Mouse (Mus musculus) cerebellum, postnatal 25 days (tissue): ENCODE data around the gene Phactr3.

Experiments
- DNase-seq, 2 experiments: peaks; one replicate each; pipeline ENCODE4 v3.0.0; 2021; ENCODE audit warnings: mixed read lengths in 2 of 2

Gene Phactr3

DNA sequence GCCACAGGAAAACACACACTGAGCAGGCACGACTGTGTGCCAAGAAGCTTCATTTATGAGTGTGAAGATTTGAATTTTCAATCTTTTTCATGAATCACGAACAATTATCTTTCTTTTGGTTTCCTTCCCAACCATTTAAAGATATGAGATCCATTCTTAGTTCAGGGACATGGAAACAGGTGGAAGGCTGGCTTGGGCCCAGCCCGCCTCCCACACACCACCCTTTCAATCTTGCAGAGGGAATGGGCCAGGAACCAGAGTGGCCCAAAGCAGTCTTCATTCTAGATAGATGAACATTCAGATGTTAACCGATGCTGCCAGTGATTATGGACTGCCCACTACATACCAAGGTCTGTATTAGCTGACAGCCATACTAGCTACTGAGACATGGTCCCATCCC, 144.3 kb downstream of the Phactr3 start:
- peak in 1 of 2 experiments; percentile 58 for DNase-seq

DNA sequence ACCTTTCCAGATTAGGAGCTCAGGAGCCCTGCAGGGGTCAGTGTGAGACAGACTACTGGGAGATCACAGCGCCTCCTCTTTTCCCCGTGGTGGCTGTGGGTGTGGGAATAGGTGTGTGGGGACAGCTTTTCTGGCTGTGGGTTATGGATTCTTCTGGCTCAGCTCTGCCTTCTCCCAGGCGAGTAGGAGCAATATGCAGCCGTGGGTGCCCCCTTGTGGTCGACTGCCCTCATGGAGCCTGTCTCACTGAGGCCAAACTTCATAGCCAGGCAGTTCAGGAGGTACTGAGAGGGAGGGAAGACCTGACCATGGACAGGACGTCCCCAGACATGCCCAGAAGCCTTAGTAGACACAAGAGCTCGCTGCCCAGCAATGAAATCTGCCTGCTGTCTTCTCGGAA, 145.6 kb downstream of the Phactr3 start:
- DNase-seq = peak; percentile 97 to 98

DNA sequence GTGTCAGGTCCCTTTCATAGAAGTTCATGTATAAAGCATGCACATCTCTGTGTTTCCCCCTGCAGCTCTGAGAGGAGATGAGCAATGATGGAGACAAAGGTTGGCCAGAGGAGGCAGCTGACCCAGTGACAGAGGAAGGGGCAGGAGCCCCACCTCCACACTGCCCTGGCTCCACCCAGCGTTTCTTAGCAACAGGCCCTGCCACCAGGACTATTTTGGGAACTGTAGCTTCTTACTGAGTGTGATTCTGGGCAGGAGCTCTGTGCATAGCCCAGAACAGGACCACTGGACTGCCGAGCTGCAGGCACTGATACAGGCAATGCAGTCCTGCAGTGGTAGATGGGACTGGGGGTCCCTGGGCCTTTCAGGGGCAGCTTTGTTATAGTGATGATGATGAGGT, 146.7 kb downstream of the Phactr3 start:
- DNase-seq = peak; percentile 56 to 65

DNA sequence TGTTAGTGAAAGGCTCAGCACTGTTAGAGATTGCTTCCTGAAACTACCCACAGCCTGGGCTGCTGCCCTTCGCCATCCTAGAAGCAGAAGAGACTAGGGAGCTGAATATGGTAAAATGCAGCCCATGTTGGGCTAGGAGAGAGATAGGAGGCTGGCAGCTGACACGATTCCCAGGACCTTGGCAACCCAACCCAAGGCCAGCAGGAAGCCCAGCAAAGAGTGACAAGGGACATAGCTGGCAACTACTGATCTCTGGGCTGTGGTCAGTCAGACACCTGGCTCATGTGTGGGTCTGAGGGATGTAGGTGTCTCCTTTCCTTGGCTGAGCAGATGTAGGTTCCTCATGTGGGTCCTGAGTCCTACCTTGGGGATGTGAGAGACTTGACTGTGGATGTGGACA, 152.0 kb downstream of the Phactr3 start:
- peak; percentile 68 to 69 for DNase-seq

DNA sequence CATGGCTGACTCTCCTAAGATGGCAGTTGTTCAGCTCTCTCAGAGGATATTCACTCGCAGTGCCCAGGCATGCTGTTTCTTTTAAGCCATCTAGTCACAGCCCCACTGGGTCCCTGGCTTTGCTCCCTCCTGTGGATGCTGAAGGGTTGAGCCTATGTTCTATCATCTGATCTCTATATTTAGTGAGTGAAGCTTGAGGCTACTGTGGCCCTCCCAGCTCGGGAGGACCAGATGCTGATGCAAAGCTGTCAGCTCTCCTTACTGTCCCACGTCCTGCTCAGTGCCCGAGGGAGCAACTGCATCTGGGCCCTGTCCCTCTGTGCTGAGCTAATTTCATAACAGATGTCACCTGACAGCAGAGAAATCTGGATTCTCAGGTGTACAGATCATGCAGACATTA, 153.6 kb downstream of the Phactr3 start:
- no peak for DNase-seq

DNA sequence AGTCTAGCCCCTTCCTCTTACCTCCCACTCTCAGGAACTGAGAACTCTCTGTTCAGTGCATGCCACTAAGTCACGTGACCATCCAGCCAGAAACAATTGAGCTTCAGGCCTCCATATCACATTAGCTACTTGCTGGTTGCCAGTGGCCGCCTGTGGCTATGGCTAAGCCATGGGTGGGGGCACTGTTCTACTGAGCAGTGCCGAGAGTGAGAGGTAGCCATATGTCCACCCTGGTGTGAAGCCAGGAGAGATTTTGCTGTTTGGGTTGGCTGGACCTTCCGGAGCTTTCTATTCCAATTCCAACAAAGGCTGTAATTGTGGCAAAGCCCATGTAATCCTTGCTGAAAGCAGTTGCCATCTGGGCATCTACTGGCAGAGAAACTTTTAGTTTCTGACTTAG, 155.4 kb downstream of the Phactr3 start:
- DNase-seq = peak; percentile 87 to 90

DNA sequence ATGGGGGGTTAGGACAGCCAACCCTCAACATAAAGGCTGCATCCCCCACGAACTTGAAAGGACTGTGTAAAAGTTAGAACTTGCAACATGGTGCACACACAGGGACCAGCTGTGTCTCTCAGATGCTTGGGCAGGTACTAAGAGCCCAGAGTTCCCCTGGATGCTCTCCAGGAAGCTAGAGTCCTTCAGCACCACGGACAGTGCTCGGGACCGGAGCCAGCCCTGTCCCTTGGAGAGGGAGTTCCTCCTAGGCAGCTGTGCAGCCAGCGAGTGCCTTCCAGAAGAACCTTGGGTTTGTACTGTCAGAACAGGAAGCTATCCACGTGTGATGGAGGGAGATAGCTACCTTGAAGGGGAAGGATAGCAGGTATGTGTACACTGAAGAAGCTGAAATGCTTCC, 158.4 kb downstream of the Phactr3 start:
- no peak for DNase-seq

DNA sequence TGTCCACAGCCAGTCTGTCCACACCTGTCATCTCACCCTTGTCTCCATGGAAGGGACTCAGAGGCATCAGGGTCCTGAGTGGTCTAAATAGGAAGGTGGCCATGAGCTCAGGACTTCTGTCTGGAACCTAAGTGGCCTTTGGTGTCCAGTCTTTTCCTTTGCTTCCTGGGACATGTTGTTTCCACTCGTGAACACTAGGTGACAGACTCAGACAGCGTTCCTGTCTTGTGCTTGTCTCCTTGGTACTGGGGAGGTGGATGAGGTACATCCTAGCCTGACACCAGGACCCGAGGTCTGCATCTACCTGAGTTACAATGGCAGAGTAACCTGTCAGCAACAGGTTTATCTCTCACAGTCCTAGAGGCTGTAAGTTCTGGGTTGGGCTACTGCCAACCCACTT, 162.4 kb downstream of the Phactr3 start:
- no peak for DNase-seq

DNA sequence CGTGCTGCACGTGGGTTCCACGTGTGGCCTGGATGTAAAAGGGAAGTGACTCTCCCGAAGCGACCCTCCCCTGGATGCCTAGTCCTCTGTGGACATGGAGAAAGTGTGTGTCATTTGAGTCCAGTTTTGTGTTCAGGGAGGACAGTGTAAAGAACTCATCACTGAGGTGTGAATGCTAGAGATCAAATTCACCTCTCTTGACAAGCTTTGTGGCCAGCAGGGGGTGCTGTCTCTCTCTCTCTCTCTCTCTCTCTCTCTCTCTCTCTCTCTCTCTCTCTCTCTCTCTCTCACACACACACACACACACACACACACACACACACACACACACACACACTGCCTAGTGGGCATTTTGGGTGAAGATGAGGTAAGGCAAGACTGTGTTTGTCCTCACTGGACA, 168.5 kb downstream of the Phactr3 start:
- peak in 1 of 2 experiments; percentile 77 for DNase-seq

DNA sequence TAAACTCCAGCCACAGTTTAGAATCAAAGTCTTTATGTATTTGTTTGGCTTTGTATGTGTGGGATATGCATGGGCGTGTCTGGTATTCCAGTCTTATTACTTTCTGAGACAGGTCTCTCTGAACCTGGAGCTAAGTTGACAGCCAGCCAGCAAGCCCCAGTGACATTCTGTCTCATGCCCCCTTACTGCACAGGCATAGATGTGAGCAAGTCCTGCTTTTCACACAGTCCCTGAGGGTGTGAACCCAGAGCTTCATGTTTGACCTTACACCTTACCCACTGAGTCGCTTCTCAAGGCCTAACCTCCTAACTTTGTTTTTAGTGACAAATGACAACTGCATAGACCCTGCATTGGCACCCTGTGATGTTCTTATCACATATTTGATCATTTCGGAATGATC, 169.9 kb downstream of the Phactr3 start:
- DNase-seq = no peak

DNA sequence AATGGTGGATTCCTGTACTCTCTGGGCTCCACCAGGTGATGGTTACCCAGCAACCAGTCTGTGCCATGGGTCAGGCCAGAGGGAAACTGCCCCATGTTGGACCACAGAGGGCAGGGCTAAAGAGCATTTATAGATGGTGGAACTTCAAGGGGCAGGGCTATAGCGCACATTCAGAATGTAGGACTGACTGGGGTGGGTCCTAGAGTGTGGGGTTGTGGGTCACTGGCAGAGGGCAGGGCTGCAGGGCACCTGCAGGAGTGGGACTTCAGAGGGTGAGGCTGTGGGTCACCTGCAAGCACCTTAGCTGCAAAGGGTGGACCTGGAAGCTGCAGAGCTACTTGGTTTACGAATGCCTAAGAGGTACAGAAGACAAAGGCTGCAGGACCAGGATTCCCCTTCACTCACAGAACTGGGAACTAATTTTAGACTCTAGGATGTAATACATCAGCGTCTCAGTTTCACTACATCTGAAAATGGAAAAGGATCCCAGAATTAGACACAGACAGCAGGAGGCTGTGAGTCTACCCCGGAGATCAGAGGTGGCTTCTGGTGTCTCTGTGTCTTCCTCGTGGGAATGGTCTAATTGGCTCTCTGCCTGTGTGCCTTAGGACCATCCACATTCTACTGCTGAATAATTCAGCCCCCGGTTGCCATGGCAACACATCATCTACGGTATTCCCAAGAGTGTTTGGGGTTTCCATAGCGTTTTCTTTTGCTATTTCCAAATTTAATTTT, 184.8 kb downstream of the Phactr3 start:
- no peak for DNase-seq

DNA sequence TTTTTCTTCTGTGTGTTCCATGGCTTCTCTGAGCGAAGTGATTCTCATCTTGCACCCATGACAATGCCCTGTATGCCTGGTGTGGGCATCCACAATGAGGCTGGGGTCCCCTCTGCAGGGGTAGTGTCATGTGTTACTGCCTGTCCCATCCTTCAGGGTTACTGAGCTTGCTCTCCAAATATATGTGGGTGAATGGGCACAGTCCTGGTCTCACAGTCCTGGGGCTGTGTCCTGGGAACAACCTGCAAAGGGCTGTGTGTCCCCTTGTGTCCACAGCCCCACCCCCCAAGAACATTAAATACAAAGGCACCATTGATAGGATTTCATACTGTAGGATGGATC, 185.4 kb downstream of the Phactr3 start:
- no peak for DNase-seq

DNA sequence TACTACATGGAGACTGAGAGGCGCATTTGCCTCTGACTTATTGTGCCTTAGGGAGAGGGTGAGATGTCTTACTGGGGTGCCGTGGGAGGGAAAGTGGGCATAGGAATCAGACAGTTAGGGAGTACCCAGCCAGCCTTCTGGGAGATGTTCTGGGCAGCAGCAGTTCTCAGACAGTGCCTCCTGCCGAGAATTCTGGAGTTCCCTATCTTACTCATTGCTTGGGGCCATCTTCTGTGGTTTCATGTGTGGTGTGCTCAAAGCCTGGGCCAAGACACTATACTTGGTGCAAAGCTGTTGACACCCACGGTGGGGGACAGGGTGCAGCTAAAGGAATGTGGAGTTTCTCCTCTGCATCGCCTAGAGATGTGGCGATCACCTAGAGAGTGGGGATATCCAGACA, 185.9 kb downstream of the Phactr3 start:
- DNase-seq = no peak

DNA sequence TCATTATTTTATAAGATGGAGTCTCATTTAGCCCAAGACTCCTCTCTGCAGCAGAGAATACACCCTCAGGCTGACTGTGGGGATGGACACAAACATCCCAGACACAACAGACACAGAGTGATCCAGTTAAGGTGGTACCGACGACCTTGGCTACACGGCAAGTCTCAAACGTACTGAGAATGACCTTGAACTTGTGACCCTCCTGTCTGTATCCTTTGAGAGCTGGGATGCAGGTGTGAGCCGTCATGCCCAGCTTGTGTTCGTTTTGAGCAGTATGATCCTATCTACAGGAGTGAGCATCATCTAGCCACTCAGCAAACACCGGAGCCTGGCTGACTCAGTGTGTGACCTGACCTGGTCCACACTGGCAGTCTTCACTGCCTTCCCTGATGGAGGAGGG, 194.8 kb downstream of the Phactr3 start:
- no peak for DNase-seq

DNA sequence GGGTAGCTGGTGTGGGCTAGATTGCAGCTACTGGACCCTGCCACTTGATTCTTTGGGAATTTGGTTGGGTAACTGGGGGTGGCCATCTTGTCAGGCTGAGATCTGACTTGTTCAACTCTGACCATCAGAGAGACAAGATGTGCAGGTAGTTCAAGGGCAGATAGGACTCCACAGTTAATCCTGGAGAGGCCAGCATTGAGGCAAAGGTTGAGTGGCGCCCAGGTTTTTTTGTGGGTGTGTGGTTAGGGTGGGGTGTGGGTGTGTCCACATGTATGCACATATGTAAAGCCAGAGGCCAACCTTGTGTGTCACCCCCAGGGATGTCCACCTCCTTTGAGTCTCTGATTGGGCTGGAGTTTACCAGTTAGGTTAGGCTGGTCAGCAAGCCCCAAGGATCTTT, 197.5 kb downstream of the Phactr3 start:
- no peak for DNase-seq

DNA sequence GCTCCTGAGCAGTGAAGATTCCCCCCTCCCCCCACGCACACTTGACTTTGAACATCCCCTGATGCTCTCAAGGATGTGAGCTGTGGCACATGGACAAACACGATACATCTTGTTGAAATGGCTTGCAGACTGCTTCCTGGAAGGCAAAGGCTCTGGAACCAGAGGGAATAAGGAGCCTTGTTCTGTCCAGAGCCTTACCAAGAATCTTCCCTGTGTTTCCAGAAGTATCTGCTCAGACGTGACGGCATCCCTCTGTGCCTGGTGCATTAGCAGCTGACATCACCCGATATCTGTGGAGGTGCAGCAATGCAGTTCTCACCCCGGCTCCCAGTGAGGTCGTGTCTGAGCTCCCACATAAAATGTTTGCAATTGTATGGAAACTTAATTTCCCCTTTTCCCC, 201.0 kb downstream of the Phactr3 start:
- DNase-seq = no peak

DNA sequence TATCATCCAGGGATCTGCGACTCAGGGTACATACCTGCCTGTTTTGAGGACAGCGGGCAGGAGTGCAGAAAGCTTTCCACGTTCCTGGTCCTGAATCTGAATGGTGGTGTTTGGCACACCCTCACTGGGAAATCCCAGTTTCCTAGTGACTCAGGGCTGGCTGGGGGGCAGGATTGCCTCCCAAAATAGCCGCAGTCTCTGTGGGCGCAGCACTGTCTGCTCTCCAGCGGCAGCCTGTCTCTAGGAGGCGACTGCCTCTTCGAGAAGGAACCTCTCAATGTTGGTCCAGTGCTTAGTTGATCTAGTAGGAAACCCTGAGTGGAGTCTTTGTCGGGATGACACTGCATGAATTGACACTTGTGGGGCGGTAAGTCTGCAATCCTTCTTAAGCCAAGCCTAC, 202.5 kb downstream of the Phactr3 start:
- DNase-seq = peak; percentile 23 to 35

DNA sequence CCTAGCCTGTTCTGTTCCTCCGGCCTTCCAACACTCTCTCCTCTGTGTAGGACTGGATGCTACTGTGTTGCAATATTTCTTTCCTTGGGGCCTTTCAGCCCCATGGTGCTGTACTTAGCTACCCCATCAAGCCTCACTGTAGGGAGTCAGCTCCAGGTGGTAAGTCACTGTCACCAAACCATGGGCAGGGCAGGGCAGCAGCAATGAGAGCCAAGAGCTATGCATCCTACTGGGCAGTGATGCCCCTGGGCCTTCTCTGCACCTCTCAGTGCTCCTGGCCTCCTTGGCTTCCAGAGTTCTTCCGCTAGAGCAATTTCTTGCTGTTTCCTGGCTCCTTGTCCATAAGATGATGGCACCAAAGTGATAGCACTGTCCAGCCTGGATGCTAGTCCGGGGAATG, 205.6 kb downstream of the Phactr3 start:
- DNase-seq = peak in 1 of 2 experiments; percentile 9

DNA sequence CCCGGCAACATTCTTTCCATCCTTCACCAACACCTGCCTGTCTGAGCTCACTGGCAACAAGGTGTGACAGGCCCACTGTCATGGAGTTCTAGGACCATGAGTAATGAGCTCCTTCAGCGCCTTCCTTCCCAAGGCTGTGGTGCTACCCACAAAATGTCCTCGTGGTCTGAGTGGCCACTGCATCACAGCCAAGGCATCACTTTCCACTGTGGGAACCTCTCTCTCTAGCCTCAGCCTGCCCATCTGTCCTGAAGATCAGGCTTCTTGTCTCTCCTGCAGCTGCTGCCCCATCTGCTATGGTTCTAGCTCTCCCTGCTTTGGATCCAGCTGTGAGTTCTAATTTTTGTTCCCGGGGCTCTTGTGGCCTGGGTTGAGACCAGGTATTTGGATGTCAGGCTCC, 206.0 kb downstream of the Phactr3 start:
- peak in 1 of 2 experiments; percentile 2 for DNase-seq

DNA sequence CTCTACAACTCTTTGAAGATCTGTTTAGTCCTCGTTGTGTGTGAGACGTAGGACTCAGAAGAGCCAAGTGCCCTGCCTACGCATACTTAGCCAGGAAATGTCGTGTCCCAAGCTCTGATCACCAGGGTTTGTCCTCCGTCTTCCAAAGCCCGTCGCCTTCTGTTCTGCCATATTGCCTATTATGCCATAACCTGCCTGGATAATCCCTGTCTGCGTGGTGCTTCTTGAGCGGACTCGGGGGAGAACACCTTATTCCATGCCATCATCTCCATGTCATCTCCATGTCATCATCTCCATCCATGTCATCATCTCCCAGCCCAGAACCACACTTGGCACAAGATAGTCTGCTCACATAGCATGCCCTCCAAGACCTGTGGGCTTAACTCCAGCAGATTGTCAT, 207.3 kb downstream of the Phactr3 start:
- peak in 1 of 2 experiments; percentile 4 for DNase-seq

DNA sequence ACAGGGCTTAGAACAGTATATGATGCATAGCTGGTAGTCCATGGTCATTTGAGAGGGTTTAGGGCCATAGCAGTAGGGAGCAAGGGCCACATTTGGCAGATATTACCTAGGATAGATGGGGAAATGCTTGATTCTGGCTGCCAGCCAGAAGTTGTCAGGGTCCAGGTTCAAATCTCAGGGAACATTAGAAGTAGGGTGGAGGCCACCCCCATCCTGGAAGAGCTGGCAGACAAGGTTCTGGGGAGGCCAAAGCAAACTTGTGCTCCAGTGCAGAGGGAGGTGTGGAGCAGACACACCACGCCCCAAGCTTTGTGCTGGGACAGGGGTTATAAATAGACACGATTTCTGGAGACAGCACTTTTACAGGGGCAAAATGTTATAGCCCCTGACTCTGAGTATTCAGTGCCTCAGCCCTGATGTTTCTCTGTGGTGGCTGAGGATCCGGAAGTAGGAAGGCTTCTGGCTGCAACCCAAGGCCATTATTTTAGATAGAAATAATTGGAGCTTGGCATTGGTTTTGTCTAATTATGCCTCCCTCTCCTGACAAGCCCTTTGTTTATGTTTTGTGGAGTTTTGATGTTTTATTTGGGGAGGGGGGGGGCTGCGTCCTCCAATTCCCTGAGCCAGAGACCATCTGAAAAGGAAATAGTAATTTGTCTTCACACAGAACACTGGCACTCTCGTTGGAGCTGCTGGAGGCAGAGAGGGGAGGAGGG, 208.1 kb downstream of the Phactr3 start:
- peak in 1 of 2 experiments; percentile 11 for DNase-seq

DNA sequence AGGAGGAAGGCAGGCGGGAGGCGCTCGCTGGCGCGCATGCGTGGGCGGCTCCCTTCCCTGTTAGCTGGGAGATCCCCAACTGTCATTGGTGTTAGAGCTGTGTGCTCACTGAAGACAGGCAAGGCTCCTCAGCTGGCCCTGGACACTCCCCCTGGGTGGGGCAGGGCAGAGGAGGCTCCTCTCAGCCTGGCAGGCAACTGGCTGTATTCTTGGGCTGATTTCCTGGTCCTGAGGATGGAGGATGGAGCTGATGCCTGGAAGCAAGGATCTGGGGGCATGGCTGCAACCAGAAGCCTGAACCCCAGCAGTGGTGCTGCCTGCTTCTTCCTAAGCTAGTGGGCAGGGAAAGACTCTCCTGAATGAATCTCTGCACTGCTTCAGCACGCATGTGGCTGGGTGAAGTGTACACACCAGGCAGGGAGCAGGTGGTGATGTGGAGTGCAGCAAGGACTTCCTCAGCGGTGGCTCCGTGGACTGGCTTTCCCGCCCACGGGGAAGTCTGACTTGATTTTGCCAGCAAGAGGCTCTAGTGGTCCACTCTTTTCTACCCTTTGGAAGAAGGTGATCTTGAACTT, 208.8 kb downstream of the Phactr3 start:
- peak; percentile 80 to 86 for DNase-seq

DNA sequence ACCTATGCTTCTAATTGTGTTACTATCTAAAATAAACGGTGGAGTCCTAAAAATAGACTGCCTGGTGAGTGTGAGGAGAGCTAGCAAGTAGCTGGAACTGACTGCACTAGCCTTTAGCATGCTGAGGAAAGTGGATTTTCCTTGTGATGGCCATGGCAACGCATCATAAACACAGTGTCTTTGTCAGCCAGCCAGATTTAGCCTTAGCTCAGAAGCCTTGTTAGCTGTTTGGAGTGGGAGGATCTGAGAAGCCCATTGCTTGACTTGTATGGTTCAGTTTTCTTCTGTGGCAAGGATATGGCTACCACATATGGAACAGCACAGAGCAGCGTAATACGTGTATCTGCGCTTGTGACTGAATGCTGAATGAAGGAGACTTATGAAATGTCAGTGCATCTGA, 210.8 kb downstream of the Phactr3 start:
- peak; percentile 21 to 44 for DNase-seq

DNA sequence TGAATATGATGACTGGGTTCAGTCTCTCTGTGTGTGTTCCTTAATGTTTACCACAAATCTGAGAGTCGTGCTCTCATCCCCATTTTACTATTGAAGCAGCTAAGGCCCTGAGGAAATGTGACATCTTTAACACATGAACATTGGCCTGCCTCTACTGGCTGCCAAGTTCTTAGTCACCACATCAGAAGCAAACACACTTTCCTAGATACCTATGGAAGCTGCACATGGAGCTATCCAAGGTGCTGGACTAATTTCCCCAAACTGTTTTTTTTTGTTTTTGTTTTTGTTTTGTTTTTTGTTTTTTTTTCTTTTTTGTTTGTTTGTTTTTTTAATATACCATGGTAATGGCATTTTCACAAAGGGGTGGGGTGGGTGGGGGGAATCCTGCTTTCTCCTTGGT, 211.2 kb downstream of the Phactr3 start:
- DNase-seq = no peak
